Mouse (Mus musculus) lung, postnatal 14 days (tissue): ENCODE data around the gene Galnt2.
A peak's percentile ranks its signal among the peaks of the same experiment; 100 is the strongest.

Source experiments
- DNase-seq: peaks from one replicate; pipeline ENCODE4 v3.0.0; 2021

Gene Galnt2

DNA sequence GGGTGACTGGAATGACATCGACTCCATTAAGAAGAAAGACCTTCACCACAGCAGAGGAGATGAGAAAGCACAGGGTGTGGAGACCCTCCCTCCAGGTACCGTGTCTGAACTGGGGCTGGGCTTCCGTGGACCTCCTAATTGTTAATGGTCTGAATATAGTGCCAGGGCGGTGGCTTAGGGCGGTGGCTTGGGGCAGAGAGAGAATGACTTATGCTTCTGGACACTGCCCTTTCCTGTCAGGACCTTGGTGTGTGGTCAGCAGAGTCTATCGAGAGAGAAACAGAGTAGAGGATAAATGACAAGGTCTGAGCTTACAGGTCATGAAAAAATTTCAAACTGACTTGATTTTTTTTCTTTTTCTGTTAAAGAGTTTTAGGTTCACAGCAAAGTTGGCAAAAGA is 64.2 kb downstream of the Galnt2 start:
- no peak for DNase-seq

- no peak for DNase-seq
Measured at GRCm38 (mm10) chr8:124301512-124301911, 70.3 kb downstream of the Galnt2 start.

DNA sequence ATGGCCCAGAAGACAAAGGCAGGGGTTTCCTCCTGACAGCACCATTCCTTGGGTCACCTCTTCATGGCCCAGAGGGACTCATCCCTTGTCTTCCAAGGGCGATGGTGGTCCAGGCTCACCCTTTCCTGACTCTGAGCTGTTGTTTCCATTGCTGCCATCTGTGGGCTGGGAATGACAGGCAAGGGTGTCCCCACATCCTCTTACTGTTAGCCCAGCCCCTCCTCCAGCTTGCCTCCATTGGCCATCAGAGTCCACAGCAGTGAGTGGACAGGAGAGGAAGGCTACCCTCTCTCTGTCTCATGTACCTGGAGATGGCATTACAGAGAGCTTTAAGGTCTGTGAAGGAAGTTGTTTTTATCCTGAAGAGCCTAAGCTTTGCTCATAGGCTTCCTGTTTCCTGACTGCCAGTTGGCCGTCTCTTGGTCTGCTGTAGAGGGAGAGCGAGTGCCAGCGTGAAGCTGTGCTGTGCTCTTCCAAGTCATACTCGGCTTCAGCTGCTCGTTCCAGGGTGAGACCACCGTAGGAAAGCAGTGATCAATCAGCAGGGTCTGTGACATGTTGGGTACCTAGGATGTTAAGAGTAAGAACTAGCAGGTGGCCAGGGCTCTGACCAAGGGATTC is 70.9 kb downstream of the Galnt2 start:
- no peak for DNase-seq

DNA sequence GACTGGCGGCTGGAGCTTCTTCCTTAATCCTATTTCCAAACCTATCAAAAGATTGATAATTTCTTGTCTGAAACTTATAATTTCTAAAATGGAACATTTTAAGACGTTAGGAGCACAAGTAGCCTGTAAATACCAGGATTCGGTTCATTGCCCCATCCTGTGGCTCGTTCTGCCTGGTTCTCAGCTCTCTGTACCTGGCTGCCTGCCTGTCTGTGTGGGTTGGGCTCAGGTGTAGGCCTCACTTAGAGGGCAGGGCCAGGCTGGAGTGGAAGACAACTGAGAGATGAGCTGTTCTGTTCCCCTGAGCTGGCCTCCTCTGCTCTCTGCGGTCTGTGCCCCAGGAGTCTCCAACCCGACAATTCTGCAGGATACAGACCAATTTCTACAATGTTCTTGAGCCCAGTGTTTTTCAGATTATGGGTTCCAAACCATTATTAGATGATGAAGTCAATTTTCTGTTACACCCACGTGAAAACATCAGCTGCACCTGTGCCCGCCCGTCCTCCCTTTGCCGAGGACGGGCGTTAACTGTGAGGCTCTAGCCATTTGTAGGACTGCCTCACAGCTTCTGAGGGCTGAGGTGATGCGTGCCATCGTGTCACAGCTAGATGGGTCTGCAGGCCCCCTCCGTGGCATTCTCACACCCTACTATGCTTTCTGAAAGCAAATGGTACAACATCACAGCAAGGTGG is 72.2 kb downstream of the Galnt2 start:
- DNase-seq = no peak

- DNase-seq = no peak
Measured at GRCm38 (mm10) chr8:124304141-124304540, 73.0 kb downstream of the Galnt2 start.

- no peak for DNase-seq
Measured at GRCm38 (mm10) chr8:124306574-124306973, 75.4 kb downstream of the Galnt2 start.

GRCm38 (mm10) chr8:124307700-124308099 is 76.5 kb downstream of the Galnt2 start:
- DNase-seq = no peak

DNA sequence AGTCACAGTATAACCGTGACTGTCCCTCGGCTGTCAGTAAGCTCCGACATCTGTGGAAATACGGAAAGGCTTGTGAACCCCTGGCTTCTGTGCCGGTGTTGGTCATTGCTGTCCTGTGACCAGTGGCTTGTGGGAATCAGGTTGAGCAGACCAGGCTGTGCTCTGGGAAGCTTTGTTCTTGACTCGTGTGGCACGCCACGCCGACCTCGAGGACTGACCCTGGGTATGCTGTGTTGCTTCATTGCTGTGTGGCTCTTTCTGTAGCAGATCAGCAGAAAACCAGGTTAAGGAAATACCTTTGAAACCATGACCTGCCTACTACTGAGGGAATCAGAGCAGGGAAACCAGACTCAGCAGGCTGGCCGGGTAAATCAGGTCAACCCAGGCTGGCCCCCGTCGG is 79.3 kb downstream of the Galnt2 start:
- DNase-seq = no peak

GRCm38 (mm10) chr8:124311111-124311510 is 79.9 kb downstream of the Galnt2 start:
- DNase-seq = no peak

DNA sequence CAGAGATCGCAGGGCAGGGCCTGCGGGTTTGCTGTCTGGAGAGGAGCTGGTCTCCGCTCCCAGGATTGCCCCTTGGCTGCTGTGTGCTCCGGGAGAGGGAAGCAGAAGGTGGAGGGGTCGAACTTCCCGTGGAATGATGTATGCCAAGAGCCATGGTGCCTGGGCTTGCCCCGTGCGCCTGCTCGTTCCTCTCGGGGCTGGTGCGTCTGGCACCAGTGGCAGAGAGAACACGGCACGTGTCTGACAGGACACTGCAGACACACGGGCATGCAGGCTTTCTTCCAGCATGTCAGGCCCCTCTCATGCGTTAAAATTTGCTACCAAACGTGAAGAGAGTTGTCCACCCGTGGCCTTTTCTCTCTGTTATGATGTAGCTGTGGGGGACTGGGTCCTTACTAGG is 80.5 kb downstream of the Galnt2 start:
- DNase-seq = no peak

GRCm38 (mm10) chr8:124312228-124312627 is 81.0 kb downstream of the Galnt2 start:
- no peak for DNase-seq

GRCm38 (mm10) chr8:124314803-124315202 is 83.6 kb downstream of the Galnt2 start:
- peak; percentile 39 for DNase-seq

GRCm38 (mm10) chr8:124316466-124317136 is 85.4 kb downstream of the Galnt2 start:
- DNase-seq = peak; percentile 34

DNA sequence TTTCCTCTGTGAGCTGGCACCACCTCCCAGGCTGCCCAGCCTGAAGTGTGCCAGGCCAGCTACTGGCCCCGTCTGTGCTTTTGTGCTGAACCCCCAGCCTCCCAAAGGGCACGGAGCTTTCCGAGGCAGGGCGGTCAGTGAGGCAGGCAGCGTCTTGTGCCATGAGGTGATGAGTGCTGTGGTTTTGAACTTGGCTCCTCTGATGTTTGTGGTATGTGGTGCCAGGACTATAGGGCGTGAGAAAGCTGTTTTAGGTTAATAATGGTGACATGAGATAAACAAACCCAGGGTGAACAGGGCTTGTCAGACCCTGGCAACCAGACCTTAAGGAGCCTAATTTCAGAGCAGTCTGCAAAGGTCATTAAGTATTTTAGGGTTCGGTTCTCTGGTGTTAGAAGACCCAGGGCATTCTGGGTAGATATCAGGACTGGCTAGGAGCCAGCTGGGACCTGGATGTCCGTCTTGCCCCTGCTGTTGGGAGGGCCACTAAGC is 86.0 kb downstream of the Galnt2 start:
- no peak for DNase-seq

DNA sequence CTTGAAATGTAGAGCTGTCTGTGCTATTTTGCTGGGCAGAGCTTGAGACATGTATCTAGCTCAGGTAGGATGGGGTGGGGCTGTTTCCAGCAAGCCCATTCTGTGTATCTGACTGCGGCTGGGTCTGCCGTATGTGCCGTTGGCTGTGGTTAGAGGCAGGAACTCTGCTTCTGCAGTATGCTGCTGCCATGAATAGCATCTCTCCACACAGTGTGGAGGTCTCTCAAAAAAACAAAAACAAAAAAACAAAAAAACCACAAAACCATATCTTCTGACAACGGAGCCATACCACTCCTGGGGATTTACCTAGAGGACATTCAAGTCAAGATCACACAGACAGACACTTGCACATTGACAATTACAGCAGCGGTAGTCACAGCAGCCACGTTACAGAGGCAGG is 86.6 kb downstream of the Galnt2 start:
- DNase-seq = no peak

DNA sequence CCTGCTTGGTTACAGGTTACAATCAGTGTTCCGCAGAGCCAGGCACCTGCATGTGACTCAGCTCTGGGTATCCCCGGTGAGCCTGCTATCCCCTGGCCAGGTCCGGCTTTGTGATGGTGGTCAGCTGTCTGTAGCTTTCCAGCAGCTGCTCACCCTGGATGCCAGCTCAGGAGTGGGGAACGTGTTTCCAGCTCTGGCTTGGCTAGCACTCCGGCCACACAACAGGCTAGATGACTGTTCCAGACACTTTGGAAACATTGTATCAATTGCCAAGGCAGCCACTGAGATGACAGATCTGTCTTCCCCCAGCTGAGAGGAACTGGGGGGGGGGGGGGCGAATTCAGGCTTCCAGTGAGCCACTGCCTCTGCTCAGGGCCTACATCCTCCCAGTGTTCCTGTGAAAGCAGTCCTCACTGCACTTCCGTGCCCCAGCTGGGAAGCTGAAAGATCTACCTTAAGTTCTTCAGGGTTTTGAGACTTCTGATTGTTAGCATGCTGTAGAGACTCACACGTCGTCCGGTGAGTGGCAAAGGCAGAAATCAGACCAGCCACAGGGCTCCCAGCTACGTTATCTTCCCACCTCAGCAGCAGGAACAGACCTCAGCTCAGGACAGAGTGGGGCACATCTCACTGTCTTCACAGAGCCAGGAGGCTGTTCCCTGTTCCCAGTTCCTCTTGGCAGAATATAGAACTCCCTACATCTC is 87.6 kb downstream of the Galnt2 start:
- DNase-seq = peak; percentile 52

DNA sequence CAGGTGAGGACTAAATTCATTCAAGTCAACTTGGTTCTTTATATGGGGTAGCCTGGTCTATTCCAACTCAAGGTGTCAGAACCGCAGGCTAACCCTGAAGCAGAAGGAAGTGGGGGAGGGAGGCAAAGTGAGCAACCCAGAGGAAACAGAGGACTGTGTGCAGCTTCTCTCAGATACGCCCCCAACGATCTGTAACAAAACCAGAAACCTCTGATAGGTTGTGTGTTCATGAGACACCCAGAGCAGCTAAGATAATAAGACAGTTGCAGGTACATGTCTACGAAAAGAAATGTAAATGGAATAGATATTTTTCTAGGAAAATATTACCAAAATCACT is 88.1 kb downstream of the Galnt2 start:
- no peak for DNase-seq

DNA sequence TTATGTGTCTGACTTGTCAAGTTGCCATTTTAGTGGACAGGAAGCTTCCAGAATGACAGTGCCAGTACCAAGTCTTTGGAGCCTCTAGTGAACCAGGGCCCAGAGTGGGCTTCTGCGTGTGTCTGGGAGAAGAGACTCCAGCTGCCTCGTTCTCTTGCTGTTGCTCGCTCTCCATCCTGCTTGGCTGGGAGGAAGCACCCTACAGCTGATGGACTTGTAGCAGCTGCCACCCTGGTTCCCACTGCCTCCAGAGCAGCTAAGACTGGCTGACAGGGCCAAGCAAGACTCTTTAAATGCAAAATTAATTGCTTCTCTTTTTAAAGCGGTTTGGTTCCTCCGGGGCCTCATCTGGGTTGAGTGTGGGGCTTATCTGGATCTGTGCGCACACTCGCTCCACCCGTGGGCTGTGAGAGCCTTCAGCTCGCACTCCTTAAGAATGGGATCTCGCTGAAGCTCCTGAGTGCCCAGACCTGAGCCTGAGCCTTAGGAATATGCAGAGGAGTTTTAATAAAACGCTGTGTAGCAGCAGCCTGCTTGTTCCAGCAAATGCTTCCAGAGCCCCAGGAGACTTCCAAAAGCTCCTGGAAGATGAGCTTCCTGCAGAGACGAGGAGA is 90.1 kb downstream of the Galnt2 start:
- DNase-seq = no peak

DNA sequence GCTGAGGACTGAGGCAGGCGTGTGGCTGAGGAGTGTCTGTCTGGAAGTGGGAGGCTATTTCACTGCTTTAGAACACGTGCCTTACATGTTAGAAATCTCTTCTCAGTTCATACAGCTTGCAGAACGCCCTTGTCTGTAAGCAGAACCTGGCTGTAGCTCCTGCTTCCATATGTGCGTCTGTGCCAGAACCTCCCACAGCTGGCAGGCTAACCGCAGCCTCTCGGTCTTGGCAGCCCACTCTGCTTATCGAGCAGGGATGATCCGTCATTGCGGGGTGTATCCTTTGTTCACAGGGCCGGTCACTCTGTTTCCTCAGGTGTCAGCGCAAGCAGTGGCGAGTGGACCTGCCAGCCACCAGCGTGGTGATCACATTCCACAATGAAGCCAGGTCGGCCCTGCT is 92.2 kb downstream of the Galnt2 start:
- no peak for DNase-seq

- DNase-seq = no peak
Measured at GRCm38 (mm10) chr8:124328259-124328658, 97.1 kb downstream of the Galnt2 start.

DNA sequence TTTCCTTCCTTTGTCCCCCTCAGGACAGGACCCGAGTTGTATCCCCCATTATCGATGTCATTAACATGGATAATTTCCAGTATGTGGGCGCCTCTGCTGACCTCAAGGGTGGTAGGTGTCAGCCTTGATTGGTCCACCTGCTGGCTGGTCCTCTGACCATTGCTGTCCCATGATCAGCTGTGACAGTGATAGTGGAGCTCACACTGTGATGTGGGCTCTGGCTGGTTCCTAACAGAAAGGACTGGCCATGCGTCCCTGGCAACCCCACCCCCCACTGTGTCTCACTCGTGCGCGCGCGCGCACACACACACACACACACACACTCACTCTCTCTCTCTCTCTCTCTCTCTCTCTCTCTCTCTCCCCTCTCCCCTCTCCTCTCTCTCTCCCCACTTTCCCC is 98.5 kb downstream of the Galnt2 start:
- no peak for DNase-seq

DNA sequence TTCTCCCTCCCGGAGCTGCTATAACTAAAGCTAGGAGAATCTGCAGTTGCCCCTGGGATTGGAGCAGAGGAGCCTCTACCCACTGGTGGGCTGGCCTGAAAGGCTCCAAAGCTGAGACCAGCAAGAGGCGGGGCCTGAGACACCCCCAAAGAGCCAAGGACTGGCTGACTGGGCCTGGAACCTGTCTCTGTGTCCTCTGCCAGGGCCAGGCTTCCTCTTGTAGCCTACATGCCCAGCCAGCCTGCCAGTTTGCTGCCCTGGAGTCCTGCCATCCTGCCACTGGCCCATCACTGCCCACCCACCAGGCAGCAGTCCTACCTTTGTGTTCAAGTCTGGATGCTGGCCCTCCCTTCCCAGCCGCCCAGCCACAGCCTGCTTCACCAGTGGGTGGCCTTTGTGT is 99.2 kb downstream of the Galnt2 start:
- DNase-seq = no peak

DNA sequence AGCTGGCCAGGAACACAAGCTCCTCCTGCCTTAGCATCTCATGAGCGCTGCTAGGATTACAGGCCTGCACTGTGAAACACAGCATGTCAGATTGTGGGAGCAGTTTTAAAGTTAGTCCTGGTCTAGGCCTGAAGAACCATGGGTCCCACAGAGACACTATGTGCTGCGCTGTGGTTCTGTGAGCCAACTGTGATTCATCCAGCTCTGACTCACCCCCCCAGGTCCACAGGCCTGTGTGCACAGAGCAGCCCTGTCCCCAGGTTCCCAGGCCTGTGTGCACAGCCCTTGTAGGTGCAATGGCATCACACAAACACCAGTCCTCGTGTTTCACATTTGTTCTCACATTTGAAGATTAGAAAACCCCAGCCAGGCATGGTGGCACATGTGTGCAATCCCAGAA is 99.9 kb downstream of the Galnt2 start:
- DNase-seq = no peak
